Mouse (Mus musculus) c-Kit-negative CD71-positive TER-119-positive erythroid progenitor cells, embryonic 14.5 days (primary cell): ENCODE measurements around the gene Trmt5.

Source experiments
- DNase-seq: peaks from one replicate; pipeline ENCODE4 v3.0.0-alpha.2; 2013; ENCODE audit warnings: low read depth, low spot score

The Trmt5 gene

DNA sequence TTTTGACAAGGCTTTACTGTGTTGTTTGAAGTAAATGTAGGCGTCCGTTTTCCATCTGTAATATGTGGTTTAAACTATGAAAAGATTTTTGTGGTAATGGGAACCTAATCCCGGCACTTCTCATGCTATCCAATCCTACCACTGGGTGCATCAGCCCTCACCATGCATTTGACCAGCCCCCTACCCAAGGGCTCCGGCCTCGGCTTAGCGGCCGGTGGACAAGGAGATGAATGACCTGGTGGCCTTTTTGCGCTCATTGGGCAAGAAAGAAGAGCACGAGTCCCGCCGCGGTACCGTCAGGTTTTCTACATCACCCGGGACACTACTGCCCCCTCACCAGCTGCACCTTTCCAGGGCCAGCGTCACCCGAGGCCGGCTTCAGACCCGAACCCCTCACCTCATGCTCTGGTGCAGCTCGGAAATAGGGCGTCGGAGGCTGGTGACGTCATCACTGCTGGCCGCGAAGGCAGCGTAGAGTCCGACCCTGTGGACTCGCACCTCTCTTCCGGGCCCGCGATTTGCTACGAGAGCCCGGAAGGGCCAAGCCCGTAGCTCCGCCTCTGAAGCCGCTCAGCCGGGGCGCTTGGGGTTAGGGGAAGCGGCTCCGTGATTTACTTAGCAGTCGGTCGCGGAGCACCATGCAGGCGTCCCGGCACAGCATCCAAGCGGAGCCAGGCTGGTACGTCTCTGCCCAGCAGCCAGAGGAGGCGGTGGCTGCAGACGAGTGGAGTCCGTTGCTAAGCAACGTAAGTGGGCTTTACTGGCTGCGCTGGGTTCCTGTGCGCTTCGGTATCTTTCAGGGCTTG, at the start of gene Trmt5, which contains the start of gene Slc38a6:
Gene Trmt5 (minus strand): TSS at position 424 of the 806 bp plus-strand sequence.
Gene Slc38a6 (plus strand): TSS at position 493 of the 806 bp plus-strand sequence.
- peak; percentile 74 for DNase-seq

DNA sequence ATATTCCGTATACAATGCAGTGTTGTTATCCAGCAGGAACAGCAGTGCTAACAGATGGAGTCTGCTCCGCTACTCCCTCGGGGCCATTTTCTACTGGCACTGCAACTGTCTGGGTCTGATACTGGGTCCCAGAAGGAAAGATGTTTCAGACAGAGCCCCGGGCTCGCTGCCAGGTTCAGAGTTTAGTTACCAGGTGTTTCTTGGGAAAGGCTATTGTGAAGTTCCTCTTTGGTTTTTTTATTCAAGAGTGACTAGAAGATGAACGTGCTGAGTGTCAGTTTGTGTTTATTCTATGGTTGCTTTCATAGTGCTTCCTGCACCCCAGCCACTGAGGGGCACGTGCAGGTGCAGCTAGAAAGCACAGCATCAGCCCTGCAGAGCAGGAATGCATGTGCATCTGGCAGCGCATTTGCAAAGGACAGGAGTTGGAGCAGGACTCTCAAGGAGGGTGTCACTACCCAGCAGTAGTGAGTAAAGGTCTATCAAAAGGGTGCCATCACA, 47.6 kb upstream of the Trmt5 start:
- no peak for DNase-seq

DNA sequence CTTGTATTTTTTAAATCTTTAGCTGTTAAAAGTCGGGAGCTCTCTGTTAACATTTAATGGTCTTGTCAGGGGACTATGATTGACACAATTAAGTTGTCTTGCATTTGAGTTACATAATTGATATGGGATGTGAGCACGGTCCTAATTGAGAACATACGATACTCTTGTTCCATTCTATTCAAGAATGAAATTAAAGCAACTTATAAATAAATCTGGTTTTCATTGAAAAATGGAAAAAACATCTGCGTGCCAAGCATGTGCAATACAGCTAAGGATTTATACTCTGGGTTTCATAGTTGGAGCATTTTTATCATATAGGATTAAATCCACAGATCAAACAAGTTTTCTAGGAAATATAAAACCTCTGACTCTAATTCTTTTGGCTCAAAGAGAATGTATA, 46.2 kb upstream of the Trmt5 start:
- no peak for DNase-seq

DNA sequence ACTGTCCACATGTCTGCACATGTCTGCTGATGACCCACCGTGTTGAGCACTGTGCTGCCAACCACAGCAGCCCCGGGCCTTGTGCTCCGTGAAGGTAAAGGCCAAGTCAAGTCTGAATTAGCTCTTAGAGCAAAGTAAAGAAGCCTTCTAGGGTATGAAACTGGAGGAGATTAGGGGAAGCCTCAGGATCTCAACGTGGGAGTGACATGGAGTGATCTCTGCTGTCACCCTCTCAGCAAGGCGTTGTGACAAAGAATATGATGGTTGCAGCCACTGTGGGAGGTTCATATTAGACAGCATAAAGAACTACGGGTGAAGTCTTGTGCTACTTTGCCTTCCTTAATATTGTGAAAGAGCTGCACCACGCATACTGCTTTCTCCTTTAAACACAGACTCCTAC, 43.7 kb upstream of the Trmt5 start:
- no peak for DNase-seq

DNA sequence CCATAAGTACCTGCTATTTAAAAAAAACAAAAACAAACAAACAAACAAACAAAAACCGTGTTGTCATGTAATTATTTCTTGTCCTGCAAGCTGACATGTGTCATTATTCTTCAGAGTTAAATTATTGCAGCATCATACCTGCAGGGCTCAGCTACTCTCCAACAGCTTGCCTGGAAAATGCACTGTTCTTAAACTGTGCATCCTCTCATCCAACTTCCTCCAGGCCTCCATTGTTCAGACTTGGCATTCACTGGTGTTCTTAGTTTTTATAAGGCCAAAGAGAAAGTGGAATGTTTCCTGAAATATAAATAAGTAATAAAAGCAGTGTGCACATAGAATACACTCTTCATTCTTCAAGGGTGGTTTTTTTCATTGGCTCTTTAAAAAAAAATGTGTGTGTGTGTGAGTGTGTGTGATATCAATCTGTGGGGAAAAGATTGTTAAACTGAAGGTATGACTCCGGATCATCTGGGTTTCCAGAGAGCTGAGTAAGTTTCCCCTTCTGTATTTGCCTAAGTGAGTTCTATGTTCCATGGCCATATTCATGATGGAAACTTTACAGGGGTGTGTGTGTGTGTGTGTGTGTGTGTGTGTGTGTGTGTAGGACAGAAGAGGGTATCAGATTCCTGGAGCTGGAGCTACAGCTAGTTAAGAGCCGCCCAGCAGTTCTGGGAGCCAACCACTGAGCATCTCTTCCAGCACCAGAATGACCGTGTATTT, 42.1 kb upstream of the Trmt5 start:
- DNase-seq, result no peak

DNA sequence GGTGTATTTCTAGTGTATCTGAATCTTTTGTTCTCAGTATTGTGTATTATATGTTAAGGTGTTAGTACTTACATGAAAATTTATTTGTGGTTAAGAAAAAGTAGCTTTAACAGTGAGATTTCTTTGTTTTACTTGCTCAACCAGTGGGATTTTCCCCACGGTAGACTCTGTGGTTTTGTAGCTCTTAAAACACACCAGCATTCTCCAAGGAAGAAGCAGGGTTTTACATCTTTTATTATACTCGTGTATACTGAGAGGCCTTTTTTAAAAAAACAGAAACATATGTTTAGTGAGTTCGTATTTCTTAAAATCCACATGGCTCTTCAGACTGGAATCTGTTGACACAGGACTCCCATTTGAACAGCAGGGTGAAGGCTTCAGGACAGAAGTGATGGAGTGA, 40.9 kb upstream of the Trmt5 start:
- no peak for DNase-seq

DNA sequence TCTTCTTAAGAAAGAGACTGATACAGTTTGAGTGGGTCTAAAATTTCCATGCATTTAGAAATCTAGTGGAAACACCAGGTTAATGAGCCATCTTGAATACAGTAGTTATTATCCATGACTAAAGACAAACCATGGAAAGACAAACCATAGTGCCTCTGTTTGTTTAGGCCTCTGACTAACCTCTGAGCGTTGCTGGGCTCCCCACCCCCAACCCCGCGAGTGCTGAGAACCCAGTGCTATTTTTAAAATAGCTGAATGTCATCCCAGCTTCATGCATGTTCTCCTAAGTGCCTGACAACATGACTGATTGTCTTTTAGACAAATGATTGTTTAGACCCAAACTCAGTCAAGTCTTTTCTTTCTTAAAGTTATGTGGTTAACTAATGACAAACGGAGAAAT, 39.1 kb upstream of the Trmt5 start:
- no peak for DNase-seq

DNA sequence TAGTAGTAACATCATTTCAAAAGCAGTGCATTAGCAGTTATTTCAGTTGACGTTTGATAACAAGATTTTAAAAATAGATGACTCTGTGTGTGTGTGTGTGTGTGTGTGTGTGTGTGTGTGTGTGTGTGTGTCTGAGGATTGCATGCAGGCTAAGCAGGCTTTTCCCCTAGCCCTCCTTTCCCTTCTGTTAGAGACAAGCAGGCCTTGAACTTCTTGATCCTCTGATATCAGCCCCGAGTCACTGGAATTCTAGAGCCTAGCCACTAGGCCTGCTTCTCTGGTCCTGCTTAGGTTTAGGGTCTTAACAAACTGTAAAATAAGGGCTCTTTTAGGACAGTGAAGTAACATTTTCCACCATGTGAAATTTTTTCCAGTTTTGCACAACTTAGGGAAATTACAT, 38.7 kb upstream of the Trmt5 start:
- DNase-seq, result no peak

DNA sequence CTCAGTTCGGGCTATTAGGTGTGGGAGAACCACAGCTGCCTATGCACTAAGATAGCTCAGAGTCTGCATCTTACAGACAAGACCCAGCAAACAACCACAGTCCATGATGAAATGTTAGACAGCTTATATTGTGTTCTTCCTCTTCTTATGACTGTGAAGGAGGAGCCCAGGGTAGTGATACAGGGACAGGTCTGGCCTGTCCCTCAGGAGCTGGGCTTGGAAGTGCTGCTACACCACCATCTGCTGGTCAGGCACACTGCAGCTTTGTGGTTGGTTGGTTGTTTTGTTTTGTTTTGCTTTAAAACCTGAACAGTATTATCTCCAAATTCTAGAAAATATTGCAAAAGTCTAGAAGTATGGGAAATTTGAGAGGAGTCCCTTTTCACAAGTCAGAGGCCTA, 38.2 kb upstream of the Trmt5 start:
- no peak for DNase-seq

DNA sequence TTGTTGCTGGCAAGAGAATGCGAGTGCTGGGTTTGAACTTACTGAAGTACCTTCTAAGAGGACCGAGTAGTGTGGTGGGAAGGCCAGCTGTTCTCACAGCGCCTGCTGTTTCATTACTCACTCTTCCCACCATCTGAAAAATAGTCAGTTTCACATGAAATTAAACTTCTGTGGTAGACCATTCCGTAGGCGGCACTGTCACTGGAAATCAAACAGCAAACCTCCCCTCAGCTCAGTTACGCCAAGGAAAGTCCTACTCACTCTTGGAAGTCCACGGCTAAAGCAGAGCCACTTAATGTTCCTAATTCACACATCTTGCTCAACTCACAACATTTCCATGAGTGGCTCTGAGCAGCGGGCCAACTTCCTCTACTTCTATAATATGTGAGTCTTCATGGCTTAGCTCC, 37.7 kb upstream of the Trmt5 start:
- no peak for DNase-seq

DNA sequence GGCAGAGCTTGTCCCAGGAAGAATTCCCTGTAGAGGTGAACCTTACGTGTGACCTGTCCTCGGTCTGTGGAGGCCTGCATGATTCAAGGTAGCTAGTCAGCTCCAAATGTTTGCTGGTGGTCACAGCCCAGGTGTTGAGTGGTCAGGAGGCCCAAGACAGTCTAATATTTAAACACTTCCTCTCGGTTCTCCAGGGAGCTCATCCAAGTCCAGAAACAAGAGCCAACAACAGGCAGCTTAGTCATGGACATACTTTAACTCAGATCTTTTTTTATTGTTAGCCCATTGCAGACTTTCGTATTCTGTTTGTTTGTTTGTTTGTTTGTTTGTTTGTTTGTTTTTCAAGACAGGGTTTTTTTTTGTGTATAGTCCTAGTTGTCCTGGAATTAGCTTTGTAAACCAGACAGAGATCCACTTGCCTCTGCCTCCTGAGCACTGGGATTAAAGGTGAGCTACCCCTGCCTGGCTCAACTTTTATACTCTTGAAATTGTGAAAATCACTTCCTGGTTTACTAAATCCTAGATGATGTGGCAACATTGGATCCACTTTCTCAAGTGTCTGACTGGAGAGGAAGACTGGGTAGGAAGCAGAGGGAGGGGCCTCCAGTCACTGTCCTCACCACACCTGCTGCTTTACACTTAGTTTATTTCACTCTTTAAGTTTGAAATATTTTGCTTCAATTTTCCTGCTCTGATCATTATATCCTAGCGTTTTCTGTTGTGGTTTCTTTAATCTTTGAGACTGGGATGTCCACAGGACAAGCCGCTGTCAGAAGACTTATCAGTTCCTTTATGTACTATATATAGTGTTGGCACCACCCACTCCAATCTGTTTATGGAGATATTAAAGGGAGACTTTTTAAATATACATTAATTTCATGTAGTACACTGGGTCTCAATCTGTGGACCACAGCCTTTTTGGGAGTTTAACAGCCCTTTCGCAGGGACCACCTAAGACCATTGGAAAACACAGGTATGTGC, 31.5 kb upstream of the Trmt5 start:
- DNase-seq, result no peak

DNA sequence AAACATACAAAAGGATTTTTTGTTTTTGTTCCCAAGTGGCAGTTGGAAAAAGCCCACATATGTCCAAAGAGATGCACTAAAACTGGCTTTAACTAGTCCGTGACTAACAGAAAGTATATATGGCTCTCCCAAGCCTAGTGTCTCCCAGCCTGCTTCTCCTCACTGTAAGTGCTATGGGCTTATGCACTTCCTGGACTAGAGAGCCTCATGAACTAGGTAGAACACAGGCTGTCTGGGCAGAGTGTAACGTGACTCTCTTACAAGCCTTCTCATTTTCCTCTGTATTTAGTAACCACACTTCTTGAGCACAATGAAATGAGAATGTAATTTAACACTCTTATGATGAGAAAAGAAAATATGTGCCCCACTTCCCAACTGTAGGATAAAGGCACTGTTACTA, 22.2 kb upstream of the Trmt5 start:
- DNase-seq, result no peak

DNA sequence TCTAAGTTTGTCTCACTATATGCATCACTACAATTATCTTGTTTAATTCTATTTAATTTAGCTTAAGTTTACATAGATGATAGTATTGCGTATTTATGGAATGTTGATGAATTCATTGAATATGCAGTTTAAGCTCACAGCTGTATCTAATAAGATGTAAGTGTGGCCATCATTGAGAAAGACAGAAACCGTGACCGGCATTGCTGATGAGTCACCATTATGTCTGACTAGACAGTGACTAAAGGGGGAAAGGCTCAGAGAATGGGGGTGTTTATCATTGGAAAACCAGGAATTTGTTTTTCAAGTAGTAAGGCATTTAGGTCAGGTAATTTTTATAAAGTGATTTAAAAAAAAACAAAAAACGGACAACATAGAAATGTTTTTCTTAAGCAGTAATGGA, 21.2 kb upstream of the Trmt5 start:
- no peak for DNase-seq

DNA sequence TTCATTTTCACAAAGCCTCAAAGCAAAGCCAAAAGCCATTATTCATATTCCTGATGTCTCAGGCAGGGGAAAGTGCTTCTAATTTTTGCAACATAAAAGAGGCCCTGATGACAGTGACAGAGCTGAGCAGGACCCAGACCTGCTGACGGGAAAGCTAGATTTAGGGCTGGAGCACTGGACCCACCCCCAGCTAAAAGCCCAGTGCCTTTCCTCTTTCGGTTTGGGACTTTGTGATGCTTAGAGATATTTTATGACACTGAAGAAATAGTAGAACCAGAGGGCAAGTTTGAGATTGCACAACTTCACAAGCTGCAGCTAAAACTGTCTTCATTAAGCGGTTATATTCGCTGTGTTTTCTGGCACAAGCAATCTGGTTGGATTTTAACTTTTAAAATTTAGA, 18.1 kb upstream of the Trmt5 start:
- no peak for DNase-seq

DNA sequence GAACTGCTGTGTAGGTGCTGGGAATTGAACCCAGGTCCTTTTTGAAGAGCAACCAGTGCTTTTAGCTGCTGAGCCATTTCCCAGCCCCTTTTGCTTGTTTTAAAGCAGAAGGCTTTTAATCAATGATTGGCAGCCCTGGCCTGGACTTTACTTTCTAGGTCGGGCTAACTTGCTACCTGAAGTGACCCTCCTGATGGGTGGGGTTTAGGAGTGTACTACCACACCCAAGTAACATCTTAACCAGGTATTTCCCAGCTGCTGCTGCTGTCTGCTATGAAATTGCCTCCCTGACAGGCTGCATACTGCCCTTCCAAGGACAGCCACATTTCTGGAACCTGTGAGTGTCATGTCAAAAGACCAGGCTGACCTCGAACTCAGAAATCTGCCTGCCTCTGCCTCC, 14.0 kb upstream of the Trmt5 start:
- no peak for DNase-seq

DNA sequence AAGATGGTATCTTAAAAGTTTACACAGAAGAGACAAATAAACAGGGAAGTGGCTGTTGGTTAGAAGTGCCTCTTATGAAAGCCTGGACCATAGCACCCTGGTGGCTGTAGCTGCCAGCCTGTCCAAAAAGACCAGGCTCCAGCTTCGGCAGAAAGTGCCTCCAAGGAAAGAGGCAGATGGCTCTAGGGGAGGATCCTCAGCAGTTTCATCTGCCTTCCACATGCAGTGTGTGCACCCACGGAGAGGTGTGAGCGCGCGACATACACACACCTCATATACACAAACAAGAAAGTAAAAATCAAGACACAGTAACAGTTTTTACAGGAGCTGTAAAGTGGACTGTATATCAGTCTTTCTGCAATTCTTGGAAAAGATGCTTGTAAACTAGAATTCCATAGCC, 12.1 kb upstream of the Trmt5 start:
- DNase-seq, result no peak

DNA sequence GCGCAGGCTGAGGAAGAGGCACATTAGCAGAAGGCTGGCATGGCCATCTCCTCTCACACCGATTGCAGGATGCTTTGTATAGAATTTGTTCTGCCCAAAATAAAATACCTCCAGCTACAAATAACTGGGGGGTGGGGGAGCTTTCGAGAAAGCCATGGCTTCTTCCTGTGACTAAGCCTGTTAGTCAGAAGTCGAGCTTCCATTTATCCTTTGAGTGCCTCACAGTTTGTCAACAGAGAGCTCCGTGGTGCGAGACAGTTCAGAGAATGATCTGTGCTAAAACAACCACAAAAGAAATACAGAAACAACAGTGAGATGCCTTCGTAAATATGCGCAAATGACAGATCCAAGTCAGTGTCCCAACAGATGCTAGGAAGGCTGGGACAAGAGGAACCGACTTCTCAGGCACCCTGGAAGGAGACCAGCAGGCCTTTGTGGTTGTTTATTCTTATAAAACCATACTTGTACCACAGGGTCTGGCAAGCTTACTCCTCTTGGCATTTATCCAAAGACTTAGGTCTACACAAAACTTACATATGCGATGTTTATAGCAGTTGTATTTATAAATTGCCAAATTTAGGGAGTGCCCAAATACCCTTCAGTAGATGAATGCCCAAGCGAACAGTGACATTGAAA, 9.1 kb upstream of the Trmt5 start:
- no peak for DNase-seq

DNA sequence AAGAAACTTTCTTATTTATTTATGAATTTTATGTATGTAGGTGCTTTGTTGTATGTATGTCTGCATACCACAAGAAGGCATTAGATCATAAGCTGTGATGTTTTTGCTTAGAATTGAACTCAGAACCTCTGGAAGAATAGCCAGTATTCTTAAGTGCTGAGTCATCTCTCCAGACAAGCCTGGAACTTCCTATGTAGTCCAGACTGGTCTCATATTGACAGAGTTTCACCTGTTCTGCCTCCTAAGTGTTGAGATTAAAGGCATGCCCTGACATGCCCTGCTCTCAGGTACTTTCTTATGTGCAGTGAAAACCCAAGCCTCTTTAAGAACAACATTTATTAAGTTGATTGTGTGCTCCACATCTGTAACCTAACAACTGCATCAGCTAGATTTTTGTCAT, 8.4 kb upstream of the Trmt5 start:
- no peak for DNase-seq

DNA sequence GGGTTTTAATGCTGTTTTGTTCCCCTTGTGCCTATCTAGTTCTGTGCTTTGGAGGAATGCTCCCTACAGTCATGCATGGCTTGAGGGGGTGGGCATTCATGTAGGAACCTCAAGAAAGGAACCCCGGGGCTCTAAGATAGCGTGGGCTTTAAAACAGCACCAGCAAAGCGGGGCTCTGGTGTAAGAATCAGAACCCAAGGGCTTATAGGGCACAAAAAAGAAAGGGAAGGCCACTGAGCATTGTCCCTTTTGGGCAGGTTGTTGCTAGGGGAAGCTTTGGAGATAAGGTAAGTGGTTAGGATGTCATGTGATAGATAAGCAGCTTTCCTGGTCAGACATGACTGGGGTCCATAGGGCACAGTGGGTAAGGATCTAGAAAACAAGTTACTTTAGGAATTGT, 2.1 kb upstream of the Trmt5 start:
- DNase-seq, result no peak

DNA sequence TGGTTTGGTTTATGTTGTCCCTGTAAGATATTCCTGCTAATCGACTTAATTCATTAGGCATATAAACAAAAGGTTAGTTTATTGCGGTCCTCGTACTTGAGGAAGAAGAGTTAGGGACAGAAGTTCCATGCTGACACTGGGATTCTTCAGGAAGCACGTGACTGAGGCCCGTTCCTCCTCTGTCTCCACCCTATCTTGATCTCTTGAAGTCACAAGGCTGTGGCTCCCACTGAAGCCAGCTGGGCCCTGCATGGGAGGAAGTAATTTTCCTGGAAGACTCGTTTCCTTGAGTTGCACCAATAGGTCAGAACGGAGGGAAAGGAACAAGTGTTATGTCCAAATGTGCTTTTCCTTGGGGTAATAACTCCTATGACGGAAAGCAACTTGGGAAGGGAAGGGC, 1.1 kb upstream of the Trmt5 start:
- DNase-seq, result peak; percentile 3

DNA sequence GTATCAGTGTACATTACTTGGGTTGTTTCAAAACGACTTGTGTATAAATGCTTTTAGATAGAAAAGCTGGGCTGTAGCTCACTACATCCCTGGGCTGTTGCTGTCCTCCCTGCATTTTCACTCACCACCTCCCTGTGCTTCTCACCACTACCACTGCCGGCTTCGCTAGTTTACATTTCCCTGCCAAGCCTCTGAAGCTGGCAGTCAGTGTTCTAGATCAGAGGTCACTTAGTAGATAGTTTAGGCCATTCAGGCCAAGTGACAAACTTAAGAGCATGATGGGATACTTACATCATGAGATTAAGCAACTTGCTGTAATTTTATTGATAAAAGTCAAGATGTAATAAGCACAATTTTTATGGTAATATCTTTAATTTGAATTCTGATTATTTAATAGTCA, 11.6 kb downstream of the Trmt5 start:
- no peak for DNase-seq
